Mouse (Mus musculus) thymus, adult 18-20 months (tissue): Measurements from ENCODE around the gene Cyp2t4.

Experiments
- DNase-seq, 2 experiments: peaks; one replicate each; pipeline ENCODE4 v3.0.0; 2022; ENCODE audit warnings: mixed read lengths in 2 of 2

Cyp2t4 gene

DNA sequence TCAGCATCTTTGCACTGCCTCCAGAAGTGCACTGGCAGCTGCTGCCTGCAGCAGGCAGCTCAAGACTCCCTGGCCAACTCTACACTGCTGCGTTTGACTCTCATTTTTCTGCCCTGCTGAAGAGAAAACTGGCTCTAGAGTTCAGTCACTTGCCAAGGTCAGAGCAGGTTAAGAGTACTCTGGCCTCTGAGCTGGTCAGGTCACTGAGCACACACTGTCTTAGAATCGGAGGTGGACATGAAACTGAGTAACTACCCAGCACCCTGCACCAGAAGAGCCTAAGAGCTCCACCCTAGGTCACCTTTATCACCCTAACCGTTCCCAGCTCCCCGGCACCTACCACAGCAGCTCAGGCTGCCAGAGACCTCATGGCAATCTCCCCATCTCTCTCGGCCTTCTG lies 32.5 kb downstream of the Cyp2t4 start:
- no peak for DNase-seq

DNA sequence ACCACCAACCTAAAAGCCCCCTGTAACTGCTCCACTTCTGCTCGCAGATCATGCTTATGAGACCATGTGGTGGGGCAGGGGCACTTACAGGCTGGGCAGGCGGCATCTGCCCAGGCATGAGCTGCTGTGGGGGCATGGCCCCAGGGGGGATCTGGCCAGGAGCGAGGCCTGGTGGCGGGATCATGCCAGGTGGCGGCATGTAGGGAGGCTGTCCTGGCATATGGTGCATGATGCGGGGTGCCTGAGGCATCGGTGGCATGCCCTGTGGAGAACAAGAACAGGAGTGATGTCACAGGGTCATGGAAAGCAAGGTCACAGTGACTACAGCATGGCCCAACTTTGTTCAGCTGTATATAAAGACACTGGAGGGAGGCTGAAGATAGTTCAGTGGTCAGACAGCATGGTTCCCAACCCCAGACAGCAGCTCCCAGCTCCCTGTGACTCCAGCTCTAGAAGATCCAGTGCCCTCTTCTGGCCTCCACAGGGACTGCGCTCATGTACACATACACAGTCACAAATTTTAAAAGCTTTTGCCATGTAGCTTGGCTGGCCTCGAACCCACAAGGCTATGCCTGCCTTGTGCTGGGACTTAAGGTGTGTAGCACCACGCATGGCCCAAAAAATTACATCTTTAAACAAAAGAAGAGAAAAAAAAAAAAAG lies 35.9 kb downstream of the Cyp2t4 start:
- no peak for DNase-seq

DNA sequence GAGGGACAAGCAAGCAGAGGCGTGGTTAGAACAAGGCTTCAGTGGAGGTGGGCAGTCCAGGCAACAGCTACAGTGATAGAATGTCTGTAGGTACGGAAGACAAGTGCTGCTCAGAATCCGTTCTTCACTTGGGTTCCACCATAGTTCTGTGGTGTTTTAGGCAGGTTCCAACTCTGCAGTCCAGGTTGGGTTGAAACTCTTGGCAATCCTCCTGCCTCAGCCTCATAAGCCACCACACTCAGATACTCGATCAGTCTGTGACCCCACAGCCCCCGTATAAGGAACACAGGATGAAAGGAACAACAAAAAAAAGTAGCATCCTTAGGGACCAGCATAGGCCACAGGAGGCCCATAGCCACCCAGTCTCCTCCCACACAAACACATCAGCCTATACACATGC lies 38.9 kb downstream of the Cyp2t4 start:
- DNase-seq = no peak

DNA sequence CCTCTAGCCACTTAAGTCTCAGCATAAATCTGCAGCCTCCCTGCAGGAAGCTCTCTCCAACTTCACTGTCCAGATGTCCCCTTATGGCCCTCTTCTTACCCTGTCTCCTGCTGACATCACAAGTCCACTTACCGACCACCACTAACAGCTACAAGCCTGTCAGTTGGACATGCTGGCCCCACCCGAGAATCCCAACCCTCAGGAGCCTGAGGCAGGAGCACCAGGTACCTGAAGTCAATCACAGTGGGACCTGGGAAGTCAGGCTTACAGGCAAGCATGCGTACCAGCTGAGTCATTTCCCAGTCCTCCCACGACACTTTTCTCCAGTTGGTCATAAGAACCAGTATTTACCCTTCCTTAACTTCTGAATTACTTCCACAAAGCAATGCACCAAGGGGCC lies 40.2 kb downstream of the Cyp2t4 start:
- no peak for DNase-seq

DNA sequence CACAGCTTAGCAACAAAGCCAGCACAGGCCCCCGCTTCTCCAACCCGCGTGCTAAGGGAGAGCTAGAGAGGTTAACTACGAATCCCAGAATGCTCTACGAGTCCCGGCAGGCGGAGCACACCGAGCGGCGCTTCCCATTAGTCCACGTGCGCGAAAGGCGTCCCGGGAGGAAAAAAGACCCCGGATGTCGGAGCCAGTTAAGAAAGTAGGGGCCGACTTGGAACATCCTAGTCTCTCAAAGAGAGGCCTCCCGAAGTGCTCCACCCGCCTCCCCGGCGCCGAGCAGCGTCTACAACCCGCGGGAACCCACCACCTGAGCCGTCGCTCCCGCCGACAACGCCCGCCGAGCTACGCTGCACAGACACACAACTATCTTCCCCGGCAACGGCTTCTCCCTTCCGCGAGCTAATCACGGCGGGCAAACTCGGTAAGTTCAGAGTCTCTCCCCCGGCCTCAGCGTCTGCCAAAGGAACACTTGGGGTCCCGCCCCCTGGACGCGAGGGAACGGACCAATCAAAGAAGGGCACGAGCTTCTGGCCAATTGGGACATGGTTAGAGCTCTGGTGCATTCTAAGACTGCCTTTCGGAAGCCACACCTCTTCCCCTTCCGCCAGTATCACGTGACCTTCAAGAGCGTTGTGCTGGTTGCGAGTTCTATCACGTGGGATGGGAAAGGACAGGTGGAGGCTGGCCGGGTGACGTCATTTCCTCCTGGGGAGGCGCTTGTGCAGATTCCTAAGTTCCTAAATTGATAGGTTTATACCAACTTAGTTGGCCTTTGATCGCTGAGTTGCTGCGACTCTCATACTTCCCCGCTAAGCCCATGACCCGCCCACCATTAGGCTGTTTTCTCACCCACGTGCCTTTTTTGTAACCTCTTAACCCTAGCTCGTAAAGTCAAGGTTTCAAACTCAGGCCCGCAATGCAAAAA lies 42.4 kb downstream of the Cyp2t4 start, which contains the start of the genes BC024978 and Snrpa:
Gene BC024978, plus strand, starts transcription at position 101 of the 931 bp plus-strand sequence.
Gene Snrpa, minus strand, starts transcription at position 591 of the 931 bp plus-strand sequence.
- DNase-seq = peak; percentile 95 to 99

GRCm38 (mm10) chr7:27197136-27197535 lies 43.6 kb downstream of the Cyp2t4 start:
- no peak for DNase-seq

DNA sequence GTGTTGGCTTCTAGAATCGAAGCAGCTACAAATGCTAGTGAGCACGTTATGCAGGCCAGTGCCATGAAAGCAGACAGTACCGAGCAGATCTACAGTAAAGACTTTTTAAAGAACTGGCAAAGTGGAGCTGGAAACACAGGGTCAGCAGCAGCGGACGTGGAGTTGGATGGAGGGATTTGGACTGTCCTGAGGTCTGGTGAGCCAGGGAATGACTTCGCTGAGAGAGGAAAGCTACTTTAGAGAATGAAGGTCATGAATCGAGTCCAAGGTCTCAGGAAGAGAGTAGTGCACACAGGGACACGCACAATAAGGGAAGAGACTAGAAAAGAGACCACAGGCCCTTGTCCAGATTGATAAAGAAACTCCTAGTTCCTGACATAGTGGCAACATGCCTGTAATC lies 44.1 kb downstream of the Cyp2t4 start:
- no peak for DNase-seq

DNA sequence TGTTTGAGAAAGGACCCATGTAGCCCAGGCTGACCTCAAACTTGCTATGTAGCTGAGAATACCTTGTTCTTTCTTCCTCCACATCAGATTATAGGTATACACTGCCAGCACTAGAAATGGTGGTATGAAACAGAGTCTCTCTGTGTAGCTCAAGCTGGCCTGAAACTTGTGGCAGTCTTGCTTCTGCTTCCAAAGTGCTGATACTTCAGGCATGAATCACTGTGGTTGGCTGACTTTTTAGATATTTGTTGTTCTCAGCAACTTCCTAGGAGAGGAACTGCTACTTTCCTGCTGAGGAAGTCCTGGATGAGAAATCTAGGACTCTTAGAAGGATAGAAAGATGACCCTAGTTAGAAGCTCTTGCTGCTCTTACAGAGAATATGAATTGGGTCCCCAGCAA lies 44.8 kb downstream of the Cyp2t4 start:
- DNase-seq = no peak

DNA sequence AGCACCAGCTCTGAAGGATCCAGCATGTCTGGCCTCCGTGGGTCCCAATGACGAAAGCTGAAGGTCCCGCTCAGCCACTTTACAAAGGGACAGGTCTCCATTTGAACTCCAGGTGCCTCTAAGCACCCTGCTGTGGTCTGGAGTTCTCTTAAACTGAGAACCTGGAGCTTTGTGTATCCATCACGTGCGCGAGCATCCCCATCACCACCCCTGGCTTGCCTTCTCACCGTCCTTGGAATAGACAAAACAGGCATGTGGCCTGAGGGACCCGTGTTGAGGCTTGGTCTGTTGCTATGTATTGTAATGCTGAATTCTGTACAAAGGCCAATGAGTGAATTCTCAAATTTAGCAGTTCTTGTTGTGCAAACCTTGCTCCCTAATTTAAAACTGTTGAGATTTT lies 45.3 kb downstream of the Cyp2t4 start:
- no peak for DNase-seq

GRCm38 (mm10) chr7:27203730-27204449 lies 50.4 kb downstream of the Cyp2t4 start:
- DNase-seq = no peak
